Mouse (Mus musculus) left cerebral cortex, postnatal 25 days (tissue): ENCODE measurements around the gene Agrp. TPM values are rescaled to one million over a fixed set of nuclear protein-coding genes. Genes with fewer than 3 reads are reported as not detected.

Experiments used
- DNase-seq, 2 experiments: peaks; one replicate each; pipeline ENCODE4 v3.0.0; 2022; ENCODE audit warnings: low spot score in 2 of 2, mixed read lengths in 1 of 2
- intact Hi-C: fragments of 180-260 bp; cut with DNase I; formaldehyde crosslinking; loops from one replicate; pipeline ENCODE4 v1.15.1; 2025
- total RNA-seq, 2 experiments: library from RNA; stranded (reverse); gene quantifications; 2 replicates each; pipeline ENCODE4 v1.2.3; 2021

Agrp gene
- total RNA-seq, result not detected

GRCm38 (mm10) chr8:105636963-105637510 is at the start of gene Agrp:
Gene Agrp, minus strand, starts transcription at chr8:105637393.
- DNase-seq, result peak; percentile 54 to 56
- intact Hi-C loops, result loop anchor here (1.0 to 5.0 kb wide), 4 partner anchors 13 to 71 kb away; partner anchors contain the start of genes Acd, Atp6v0d1 and Pard6a

GRCm38 (mm10) chr8:105686551-105686950 is 49.4 kb upstream of the Agrp start:
- intact Hi-C loops, result no loop called here
- DNase-seq, result no peak

DNA sequence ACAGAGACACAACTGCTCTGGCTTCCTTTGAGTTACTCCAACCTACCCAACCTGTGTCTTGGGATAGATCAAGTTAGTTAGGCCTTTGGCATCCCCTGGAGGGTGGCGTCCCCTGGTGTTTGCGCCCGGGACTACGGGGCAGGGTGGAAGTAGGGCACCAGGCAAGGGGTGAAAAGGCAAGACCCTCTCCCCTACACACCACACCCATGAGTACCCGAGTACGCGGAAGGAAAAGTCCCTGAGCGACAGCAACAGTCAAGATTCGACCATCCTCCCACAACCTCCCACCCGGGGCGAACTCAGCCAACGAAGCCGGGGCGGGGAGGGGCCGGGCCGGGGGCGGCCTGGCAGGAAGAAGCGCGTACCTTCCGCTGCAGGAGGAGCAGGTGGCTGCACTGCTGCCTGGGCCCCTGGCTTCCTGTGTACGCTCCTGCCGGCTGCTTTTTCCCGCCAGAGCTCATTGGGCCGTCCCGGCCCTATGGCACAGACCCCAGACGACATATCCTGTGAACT is 48.7 kb upstream of the Agrp start, which contains the start of gene Carmil2:
Gene Carmil2, plus strand, starts transcription at position 479 of the 513 bp plus-strand sequence.
- DNase-seq, result no peak
- intact Hi-C loops, result no loop called here

DNA sequence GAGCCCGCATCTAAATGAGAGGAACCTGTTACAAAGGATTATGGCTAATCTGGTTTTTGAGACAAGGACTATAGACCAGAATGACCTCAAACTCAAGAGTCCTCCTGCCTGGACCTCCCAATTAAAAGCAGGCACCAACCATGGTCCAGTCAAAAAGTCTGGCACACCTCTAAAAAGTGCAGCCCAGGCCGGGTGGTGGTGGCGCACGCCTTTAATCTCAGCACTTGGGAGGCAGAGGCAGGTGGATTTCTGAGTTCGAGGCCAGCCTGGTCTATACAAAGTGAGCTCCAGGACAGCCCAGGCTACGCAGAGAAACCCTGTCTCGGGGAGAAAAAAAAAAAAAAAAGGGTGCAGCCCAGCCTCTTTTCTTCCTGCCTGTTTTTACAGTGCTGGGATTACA is 48.1 kb upstream of the Agrp start:
- intact Hi-C loops, result no loop called here

DNA sequence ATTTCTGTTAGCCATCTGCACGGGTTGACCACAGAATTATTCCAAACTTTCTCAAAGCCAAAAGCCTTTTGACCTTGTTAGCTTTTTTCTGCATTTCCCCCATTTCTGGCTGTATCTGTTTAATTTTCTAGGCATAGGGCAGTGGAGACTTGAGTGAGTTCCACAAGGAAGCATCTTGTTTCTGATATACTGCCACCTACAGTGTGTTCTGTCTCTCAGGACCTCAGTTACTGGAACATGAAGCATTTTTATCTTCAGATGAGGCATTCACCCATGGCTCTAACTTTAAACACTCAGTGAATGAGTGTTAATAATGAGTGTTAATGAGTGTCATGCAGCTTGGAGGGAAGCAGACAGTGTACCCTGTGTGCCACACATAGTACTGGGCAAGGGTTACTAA is 40.7 kb upstream of the Agrp start:
- intact Hi-C loops, result no loop called here
- no peak for DNase-seq

More for the DNA sequence above, 48.1 kb upstream of the Agrp start:
- DNase-seq, result no peak

DNA sequence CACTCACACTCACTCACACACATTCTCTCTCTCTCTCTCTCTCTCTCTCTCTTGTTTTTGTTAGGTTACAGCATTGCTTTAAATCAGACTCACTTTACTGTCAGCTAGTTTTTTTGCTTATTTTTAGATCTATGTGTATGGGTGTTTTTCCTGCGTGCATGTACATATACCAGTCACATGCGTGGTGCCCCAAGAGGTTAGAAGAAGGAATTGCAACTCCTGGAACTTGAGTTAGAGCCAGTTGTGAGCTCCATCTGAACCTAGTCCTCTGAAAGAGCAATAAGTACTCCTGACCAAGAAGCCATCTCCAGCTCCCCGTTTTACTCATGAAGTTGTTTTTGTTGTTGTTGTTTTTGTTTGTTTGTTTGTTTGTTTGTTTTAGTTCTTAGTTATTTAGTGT is 24.0 kb upstream of the Agrp start:
- intact Hi-C loops, result no loop called here
- peak in 1 of 2 experiments; percentile 12 for DNase-seq

DNA sequence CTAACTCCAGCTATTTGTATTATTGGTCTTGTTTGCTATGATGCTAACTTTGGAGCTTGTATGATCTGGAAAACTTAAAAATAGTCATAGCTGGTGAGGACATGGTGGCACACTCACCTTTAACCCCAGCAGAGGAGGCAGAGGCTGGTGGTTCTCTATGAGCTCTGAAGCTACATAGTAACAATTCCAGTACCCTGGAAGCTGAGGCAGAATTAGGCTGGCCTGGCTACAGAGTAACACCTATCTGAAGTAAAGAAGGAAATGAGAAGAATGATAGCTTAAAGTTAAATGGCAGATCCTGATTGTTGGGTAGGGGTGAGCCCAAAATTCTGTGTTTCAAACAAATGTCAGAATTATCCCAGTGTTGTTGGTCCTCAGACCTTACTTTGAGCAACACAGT is 20.4 kb upstream of the Agrp start:
- DNase-seq, result no peak
- intact Hi-C loops, result no loop called here

- intact Hi-C loops, result no loop called here
Measured at GRCm38 (mm10) chr8:105648929-105649328, 11.7 kb upstream of the Agrp start.

DNA sequence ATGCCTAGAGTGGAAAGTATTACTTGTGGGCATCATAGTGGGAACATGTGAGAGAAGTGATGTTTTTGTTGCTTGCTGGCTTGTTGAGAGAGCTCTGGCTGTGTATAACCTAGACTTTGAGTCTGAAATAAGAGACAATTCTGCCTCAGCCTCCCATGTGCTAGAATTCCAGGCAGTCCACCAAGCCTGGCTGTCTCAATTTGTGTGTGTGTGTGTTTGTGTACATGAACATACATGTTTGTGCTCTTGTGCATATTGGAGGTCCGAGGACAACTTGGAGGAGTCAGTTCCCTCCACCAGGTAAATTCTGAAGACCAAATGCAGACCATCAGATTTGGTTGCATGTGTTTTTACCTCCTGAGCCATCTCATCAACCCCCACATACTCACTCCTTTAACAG is 8.0 kb upstream of the Agrp start:
- intact Hi-C loops, result no loop called here
- DNase-seq, result no peak

More at GRCm38 (mm10) chr8:105648929-105649328, 11.7 kb upstream of the Agrp start:
- no peak for DNase-seq

DNA sequence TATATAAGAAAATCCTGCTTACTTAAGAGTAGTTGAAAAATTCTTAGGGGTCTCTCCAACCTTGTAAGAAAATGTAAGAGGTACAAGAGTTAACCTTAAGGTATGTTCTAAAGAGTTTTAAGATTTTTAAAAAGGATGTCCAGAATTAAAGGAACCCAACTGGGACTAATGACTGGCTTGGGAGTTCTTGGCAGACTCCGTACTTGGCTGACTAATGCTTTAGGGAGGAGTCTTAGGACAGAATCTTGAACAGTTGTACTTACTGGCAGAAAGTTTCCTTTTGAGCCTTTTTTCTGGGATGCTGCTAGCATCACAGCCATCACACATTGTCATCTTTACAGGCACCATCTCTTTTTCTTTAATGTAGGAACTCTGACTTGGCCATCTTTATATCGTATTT is 3.3 kb upstream of the Agrp start:
- intact Hi-C loops, result no loop called here
- no peak for DNase-seq

DNA sequence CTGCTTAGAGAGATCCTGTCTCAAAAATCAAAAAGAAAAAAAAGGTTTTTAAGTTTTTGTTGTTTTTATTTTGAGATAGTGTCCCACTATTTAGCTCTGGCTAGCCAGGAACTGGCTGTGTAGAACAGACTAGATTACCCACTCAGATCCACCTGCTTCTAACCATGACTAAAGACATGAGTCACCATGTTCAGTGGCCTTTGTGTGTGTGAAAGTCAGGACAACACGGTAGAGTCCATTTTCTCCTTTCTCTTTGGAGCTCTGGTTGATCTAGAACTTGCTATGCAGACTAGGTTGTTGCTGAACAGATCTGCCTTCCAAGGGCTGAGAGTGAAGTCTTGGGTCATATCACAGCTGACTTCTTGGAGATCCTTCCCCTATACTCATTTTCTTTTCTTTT is 2.6 kb upstream of the Agrp start:
- no peak for DNase-seq
- intact Hi-C loops, result loop anchor here (5.0 kb wide), 1 partner anchor 62 kb away; the partner anchor contains the start of genes Acd and Pard6a

GRCm38 (mm10) chr8:105638510-105638909 is 1.3 kb upstream of the Agrp start:
- intact Hi-C loops, result loop anchor here (5.0 kb wide), 1 partner anchor 64 kb away; the partner anchor contains the start of genes Acd and Pard6a

GRCm38 (mm10) chr8:105637601-105638041 is 428 bp upstream of the Agrp start:
- no peak for DNase-seq
- intact Hi-C loops, result loop anchor here (1.0 to 5.0 kb wide), 2 partner anchors 65 to 71 kb away; partner anchors contain the start of genes Acd, Atp6v0d1 and Pard6a

More at GRCm38 (mm10) chr8:105638510-105638909, 1.3 kb upstream of the Agrp start:
- no peak for DNase-seq

DNA sequence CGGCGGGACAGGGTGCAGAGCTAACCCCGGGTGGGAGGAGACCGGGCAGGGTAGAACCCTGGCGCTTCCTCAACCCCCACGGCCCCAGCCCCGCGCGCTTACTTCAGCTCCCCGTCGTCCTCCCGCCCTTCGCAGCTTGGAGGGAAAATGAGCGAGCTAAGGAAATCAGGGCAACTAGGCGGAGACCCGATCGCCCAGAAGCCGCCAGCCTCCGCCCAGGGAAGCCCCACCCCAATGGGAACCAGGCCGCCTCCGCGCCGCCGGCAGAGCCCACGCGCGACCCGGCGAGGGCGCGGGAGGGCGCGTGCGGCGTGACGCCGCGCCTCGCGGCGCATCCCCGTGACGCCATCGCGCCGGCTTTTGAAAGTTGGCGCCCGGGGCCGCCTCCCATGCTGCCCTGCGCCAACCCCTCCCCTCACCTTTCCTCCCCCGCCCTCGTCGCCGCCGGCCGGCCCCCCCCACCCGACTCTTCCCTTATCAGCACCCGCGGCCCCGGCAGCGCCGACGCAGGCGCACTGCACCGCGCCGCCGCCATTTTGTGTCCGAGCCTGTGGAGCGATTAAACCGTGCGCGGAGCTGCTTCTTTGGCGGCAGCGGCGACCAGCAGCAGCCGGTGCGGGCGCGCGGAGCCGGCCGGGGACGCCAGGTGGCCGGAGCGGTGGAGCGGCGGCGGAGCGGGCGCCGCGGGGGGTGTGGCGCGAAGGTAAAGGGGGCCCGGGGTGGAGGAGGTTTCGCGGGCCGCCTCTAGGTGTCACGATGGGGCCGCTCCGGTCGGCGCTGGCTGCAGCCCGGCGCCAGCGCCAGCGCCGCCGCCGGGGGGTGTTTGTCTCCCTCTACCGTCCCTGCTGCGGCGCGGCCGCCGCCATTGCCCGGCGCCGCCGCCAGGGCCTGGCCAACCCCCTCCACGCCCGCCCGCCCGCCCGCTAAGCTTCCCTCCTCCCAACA is 903 bp downstream of the Agrp start, which contains the start of gene Ctcf:
Gene Ctcf, plus strand, starts transcription at position 551 of the 945 bp plus-strand sequence.
- DNase-seq, result peak; percentile 92
- intact Hi-C loops, result loop anchor here (1.0 to 5.0 kb wide), 3 partner anchors 12 to 66 kb away; partner anchors contain the start of genes Acd and Pard6a

GRCm38 (mm10) chr8:105635481-105635880 is 1.7 kb downstream of the Agrp start:
- intact Hi-C loops, result loop anchor here (5.0 kb wide), 1 partner anchor 67 kb away; the partner anchor contains the start of genes Acd and Pard6a
- DNase-seq, result no peak

DNA sequence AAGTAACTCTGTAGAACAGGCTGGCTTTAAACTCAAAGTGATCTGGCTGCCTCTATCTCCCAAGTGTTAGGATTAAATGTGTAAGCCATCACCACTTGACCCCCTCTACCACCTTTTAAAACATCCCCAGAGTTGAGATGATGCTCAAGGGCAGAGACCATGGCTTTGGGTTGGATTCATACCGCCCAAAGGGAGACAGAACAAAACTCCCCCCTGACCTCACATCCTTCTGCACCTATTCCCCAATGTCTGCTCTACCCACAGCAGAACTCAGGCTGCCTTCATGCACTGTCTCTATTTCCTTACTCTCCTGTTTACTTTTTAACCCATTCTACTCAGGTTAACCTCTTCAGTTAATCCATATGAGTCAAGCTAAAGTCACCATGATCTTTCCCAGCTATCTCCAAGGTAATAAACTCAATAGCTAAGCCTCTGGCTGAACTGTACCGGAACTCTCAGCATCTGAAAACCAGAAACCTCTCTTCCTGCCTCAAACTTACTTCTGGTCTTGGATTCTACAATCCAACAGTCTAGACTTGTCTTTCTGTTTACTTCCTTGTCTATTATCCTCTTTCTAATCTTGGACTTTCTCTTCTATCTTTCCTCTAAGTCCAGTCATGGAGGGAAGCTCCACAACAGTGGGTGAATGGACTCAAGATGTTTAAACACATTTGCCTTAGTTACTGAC is 2.3 kb downstream of the Agrp start:
- intact Hi-C loops, result loop anchor here (5.0 kb wide), 1 partner anchor 67 kb away; the partner anchor contains the start of genes Acd and Pard6a
- DNase-seq, result no peak

DNA sequence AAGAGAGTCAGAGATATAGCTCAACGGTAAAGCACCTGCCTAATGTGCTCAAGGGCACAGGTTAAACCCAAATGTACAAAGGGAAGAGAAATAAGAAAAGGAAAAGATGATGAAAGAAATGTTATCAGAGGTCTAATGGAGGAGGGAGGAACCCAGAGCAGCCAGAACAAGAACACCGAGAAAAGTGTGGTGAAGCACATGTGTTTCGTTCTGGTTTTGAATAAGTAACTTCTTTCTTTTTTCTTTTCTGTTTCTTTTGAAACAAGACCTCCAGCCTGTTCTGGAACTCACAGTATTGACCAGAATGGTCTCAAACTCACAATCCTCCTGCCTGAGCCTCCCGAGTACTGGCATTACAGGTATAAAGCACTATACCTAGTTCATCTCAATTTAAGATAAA is 7.9 kb downstream of the Agrp start:
- intact Hi-C loops, result no loop called here
- no peak for DNase-seq

DNA sequence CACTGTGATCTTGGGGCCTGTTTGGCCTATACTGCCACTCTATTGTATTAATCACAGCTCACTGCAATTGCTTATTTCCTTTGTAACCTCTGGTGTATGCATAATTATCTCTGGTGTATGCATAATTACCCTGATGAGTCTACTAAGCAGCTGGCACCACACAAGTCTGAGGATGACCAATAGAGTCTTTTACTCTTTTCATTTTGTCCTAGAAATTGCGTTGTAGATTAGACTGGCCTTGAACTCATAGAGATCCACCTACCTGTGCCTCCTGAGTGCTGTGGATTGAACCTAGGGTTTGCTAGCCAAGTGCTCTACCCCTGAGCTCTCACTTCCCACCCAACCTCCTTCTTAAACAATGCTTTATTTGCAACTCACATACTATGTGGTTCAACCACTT is 11.1 kb downstream of the Agrp start:
- intact Hi-C loops, result no loop called here
- no peak for DNase-seq

DNA sequence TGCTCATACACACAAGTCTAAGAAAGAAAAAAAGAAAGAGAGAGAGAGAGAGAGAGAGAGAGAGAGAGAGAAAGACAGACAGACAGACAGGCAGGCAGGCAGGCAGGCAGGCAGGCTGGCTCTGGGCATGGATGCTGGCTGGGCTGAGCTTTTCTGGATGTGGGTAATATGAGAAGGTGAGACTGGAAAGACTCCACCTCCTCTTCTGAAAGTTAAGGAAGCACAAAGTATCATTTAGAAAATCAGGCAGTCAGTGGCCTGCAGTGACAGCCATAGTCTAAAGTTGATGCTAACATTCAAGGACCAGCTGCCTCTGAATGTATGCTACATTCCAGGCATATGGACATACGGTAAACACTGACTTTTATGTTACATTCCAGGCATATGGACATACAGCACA is 12.4 kb downstream of the Agrp start:
- intact Hi-C loops, result loop anchor here (1.0 to 5.0 kb wide), 2 partner anchors 11 to 58 kb away; partner anchors contain the start of genes Atp6v0d1 and Ctcf
- DNase-seq, result no peak
